Mouse (Mus musculus): ENCODE measurements at regions not wholly inside any gene's neighbourhood (a gene's known extent, or its start where the extent isn't known, plus 50 kb on each side); places are given as distances from the start of the nearest gene placed in this dataset.
A peak's percentile ranks its signal among the peaks of the same experiment; 100 is the strongest.

DNA sequence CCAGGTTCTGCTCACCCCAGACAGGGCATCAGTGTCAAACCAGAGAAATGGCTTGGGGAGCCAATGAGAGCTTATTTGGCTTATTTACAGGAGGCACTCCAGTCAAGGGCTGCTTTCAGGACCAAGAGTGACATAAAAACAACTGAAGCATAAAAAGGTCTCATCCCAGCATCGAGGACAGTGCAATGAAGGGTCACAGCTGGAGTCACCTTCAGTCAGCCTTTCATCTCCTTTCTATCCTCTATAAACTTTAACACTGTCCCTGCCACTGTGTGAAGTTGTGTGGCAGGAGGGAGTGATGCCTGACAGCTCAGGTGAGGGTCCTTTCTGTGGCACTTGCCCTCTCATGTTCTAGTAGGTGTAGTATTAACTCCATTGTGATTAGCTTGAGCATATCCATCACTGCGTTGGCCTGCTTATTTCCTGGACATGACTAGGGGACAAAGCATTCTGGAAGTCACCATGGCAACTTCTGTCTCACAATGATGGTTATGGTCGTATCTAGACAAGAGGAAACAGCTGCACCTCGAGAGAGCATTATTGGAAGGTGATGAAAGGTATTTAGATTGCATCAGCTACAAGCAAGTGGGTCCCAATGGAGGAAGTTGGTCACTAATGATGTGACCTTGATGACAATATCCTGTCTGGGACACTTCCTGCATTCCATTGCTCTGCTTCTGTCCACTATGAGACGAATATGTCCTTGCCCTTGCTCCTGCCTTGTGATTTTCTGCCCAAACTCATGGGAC is 87.8 kb upstream of the Enpp6 start:
- no peak for DNase-seq

- no peak for DNase-seq
These were observed 85.9 kb upstream of the Enpp6 start for GRCm38 (mm10) chr8:46900826-46901225.

- DNase-seq = no peak
These were observed 82.0 kb upstream of the Enpp6 start for GRCm38 (mm10) chr8:46904731-46905130.

- DNase-seq = no peak
These were observed 79.3 kb upstream of the Enpp6 start for GRCm38 (mm10) chr8:46907390-46907789.

DNA sequence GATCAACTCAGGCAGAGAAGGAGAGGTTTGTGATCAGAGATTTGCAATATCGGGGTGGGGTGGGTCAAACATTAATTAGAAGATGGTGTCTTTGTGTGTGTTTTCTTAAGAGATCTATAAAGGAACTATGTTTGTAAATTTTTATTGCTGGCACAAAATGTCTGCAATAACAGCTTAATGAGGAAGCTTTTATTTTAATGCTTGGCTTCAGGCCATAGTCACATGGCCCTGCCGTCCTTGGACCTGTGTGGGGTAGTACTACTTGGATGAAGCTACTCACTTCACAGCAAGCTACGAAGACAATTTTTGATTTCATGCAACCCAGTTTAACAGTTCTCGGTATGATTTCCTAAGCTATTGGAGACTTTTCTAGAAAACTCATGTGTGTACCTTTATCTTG is 78.5 kb upstream of the Enpp6 start:
- DNase-seq = no peak

GRCm38 (mm10) chr8:46913956-46914355 is 72.7 kb upstream of the Enpp6 start:
- DNase-seq = no peak

DNA sequence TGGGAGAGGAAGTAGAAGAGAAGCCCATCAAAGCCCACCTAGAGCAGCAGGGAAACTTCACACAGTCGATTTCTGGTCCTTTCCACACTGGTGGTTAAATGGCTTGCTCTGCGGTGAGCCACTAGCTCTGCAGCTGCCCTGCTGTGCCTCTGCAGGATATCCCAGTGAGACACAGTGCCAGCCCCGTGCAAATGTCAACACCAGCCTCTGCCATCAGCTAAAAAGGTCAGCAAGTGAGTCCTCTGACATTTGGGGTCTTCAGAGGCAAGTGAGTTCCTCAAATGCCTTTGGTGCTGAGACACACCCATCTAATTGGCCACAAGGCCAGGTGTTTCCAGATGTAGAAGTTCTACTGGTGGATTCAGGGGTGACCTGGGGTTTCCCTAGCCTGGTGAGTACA is 66.6 kb upstream of the Enpp6 start:
- no peak for DNase-seq

DNA sequence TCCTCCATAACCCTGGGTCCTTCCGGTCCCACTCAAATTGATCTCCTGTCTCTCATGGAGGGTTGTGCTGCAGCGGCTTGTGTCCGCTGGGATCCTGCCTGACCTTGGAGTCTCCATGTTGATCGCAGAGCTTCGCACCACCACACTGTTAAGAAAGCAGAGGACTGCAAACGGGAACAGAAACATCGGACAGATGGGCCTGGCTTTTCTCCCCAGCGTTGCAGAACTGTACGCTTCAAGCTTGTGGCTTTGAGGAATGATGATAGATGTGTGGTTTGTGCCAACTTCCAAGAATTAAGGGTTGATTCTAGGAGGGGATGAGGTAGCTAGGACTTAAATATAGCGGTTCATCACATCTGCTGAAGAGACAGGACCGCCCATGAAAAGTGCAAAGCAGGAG is 65.6 kb upstream of the Enpp6 start:
- no peak for DNase-seq

- no peak for DNase-seq
These were observed 65.1 kb upstream of the Enpp6 start for GRCm38 (mm10) chr8:46921585-46921984.

- no peak for DNase-seq
These were observed 61.7 kb upstream of the Enpp6 start for GRCm38 (mm10) chr8:46924787-46925548.

GRCm38 (mm10) chr8:46928718-46929117 is 58.0 kb upstream of the Enpp6 start:
- no peak for DNase-seq

GRCm38 (mm10) chr8:46929678-46930077 is 57.0 kb upstream of the Enpp6 start:
- DNase-seq = no peak

- no peak for DNase-seq
These were observed 55.4 kb upstream of the Enpp6 start for GRCm38 (mm10) chr8:46931267-46931666.

- DNase-seq = no peak
These were observed 53.4 kb upstream of the Enpp6 start for GRCm38 (mm10) chr8:46933256-46933655.

DNA sequence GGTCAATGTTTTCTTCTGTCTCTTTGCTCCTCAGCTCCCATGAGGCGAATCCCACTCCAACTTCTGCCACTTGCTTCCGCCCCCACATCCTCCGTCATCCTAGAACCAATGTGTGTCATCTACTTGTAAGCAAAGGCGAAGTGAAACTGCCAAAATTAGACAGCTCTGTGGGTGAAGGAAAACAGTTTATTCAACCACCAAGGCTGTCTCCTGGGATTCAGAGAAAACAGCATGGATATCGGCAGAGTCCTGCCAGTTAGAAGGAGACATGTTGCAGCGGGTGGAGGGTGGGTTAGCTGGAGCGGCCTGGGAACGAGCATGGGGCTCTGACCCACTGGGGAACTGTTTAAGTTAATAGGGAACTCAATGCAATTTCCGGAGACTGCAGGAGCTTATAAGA is 52.4 kb upstream of the Enpp6 start:
- DNase-seq = peak; percentile 34

- DNase-seq = peak; percentile 73
These were observed 51.8 kb upstream of the Enpp6 start for GRCm38 (mm10) chr8:46934898-46935297.

GRCm38 (mm10) chr8:46936039-46936438 is 50.6 kb upstream of the Enpp6 start:
- DNase-seq = peak; percentile 25

All from heart, postnatal 4 days (tissue).